Mouse (Mus musculus) ES-CJ7 (cell line): Measurements from ENCODE around the gene Fth1.
A peak's percentile ranks its signal among the peaks of the same experiment; 100 is the strongest.

ENCODE experiments used
- DNase-seq: peaks from one replicate; pipeline ENCODE4 v3.0.0; 2011; ENCODE audit warnings: low read depth, low spot score

Gene Fth1

DNA sequence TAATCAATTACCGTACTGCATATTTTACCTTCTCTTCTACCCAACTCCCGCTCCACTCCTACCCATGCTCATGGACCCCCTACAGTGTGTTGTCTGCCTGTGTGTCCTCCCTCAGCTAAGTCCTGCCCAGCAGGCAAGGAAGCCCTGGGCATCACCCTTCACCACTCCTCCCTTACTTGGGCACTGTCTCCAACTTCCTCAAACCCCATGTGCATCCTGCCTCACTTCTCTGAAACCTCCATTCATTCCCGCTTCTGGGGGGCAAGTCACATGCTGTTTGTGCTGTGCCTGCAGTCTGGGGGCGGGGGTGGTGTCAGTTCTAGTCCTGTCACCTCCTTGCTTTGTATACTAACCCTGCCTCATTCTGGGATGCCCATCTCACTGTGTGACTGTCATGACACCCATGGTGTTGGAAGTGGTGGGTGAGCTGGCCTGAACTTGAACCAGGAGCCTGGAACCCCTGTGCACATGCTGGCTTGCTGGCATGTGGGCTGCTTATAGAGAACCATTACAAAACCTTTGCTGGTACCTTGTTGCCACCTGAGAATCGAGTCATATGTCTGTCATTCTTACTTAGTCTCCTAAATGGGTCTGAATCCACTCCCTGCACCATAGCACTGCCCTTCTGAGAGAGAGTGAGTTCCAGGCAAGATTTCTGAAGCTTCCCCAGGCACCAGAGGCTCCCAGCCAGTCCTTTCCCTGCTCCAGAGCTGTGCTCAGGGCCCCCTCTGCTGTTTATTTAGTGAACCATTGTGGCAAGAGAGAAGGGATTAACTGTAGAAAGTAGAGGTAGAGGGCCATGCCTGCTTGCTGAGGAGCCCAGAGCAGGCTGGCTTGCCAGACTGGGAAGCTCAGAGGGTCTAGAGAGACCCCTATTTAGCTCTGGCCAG lies 42.3 kb downstream of the Fth1 start:
- DNase-seq: peak; percentile 37

DNA sequence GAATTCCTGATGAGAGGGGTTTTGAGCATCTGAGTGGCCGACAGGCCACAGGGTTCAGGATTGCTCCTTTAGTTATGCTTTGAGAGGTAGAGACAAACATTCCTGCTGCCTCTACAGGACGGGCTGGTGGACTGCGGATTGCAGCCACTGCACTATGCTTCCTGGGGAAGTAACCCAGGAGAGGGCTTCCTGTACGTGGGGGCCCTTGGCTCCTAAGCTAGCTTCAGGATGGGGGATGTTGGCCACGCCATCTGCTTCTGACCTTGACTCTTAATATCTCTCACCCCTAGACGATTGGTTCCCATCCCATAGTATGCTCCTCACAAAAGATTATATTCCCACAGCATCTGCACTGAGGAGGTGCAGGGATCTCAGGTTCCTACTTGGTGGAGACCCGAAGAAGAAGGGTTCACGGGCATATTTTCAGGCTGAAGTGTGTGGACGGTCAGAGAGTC lies 42.9 kb downstream of the Fth1 start:
- no peak for DNase-seq

DNA sequence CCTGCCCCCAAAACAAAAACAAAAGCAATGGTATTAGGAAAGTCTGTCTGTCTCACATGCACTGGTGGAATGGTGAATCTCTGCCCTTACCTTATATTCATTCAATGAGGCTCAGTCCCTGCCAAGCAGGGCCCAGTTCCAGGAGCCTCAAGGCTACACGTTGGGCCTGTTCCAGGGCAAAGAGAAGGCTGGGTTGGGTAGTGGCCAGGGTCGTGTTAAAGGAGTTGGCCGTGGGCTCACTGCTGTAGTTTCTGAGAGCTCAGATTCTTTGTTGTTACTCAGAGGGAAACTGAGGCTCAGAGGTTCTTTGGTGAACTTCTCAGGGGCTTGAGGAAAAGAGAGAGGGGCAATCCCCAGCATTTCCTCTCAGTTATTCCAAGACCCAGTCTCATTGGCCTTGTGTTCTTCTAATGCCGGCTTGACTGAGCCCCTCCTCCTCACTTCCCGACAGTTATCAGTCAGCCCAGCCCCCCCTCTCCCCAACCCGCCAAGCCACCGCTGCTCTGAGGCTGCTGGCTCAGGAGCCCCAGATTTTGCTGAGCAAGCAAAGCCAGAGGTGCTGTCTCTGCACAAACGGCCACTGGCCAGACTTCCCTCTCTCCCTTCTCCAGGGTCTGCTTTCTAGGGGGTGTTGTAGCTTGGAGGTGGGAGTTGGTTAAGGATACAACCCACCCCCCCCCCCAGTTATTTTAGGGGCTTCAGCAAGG lies 44.9 kb downstream of the Fth1 start:
- DNase-seq: no peak

DNA sequence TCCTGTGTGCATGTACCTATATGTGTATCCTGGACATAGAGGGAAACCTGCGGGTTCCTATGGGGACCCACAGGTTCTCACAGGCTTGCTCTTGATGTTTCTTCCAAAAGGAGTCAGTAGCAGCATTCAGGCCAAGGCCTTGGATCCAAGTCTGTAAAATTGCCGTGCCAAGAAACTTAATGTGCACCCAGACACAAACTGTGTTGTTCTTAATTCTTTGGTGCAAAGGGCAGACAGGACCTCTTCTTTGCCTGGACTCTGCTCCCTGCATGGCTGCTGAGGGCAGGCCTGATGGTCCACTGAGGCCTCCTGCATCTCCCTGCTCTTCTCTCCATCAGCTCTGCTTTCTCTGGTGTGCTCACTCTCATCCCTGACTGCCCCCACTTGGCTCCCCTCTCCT lies 49.3 kb downstream of the Fth1 start:
- no peak for DNase-seq

DNA sequence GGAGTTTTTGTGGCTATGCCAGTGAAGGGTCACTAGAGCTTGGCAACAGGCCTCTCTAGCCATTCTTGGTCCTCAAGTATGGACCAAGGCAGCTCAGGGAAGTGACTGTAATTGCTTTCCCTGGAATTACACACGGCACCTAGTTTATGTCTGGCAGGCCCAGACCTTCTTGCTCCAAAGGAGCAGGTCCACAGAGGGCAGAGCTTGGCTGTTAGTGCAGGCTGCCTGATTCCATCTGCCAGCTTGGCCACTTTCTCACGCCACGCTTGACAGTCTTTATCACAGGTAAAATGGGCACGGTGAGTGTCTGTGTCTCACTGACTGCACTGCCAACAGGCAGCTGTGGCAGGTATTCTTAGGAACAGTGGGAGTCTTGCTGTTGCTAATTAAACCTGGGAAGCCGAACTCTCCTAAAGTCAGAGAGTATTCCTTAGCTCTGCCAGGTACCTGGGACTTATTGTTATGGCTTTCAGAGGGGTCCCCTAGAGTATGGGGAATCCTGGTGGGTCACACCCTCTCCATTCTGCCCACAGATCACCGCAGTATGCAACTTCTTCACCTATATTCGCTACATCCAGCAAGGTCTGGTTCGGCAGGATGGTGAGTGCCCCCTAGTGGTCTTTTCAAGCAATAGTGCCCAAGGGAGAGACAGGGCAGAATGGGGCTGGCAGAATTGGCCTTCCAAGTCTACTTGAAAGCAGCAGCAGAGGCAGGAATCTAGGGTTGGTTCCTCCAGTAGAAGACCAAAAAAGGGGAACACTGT lies 53.0 kb downstream of the Fth1 start:
- DNase-seq: peak; percentile 65

DNA sequence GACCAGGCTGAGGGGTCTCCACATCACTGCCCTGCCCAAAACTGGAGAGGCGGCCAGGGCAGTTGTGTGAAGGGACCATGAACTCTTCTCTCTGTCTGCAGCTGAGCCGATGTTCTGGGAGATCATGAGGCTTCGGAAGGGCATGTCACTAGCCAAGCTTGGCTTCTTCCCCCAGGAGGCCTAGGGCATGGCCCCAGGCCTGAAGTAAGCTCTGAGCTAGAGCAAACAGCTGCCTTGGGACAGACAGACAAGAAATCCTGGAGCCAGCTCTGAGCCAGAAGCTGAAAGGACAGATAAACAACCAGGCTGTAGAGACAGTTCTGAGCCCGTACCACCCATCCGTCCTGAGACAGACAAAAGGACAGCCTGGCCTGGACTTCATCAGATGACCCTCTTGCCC lies 54.0 kb downstream of the Fth1 start:
- DNase-seq: no peak
